Mouse (Mus musculus) neural tube, embryonic 14.5 days (tissue): Measurements from ENCODE around the gene Lsp1. TPM values are rescaled to one million over a fixed set of nuclear protein-coding genes. Genes with fewer than 3 reads are reported as not detected.
A peak's percentile ranks its signal among the peaks of the same experiment; 100 is the strongest.

Source experiments
- ATAC-seq: fragments of 200-750 bp; cut with Nextera tagmentation; 2 replicates; pipeline ENCODE4 v1.8.0; 2017; ENCODE audit warnings: low read depth, mild to moderate bottlenecking, moderate TSS enrichment, moderate library complexity
- H3K27ac ChIP-seq: fragments of 300-500 bp; sonication (generic); 2 replicates; pipeline ENCODE4 v1.5.1; 2014; ENCODE audit warnings: low read depth, mild to moderate bottlenecking, control low read depth, low read length, moderate library complexity, mixed read lengths
- H3K27me3 ChIP-seq: fragments of 300-500 bp; sonication (generic); 2 replicates; pipeline ENCODE4 v1.6.1; 2014; ENCODE audit warnings: low read length; ENCODE audit not compliant: control insufficient read depth, insufficient read depth
- H3K36me3 ChIP-seq: fragments of 300-500 bp; sonication (generic); 2 replicates; pipeline ENCODE4 v1.6.1; 2014; ENCODE audit warnings: low read length, mixed read lengths; ENCODE audit not compliant: control insufficient read depth, insufficient read depth
- H3K4me1 ChIP-seq: fragments of 300-500 bp; sonication (generic); 2 replicates; pipeline ENCODE4 v1.6.1; 2014; ENCODE audit warnings: low read length; ENCODE audit not compliant: control insufficient read depth, insufficient read depth
- H3K4me2 ChIP-seq: fragments of 300-500 bp; sonication (generic); 2 replicates; pipeline ENCODE4 v1.6.1; 2014; ENCODE audit warnings: mild to moderate bottlenecking, low read depth, low read length, control low read depth
- H3K4me3 ChIP-seq: fragments of 300-500 bp; sonication (generic); 2 replicates; pipeline ENCODE4 v1.5.1; 2014; ENCODE audit warnings: low read depth, low read length, control low read depth, mixed read lengths
- H3K9ac ChIP-seq: fragments of 300-500 bp; sonication (generic); replicated peaks from 2 replicates; pipeline ENCODE4 v1.6.1; 2014; ENCODE audit warnings: low read depth, mild to moderate bottlenecking, control low read depth, low read length, mixed read lengths
- H3K9me3 ChIP-seq: fragments of 300-500 bp; sonication (generic); 2 replicates; pipeline ENCODE4 v1.6.1; 2016; ENCODE audit warnings: low read length; ENCODE audit not compliant: control insufficient read depth
- WGBS: fragments of 180-500 bp; shearing (Covaris S2); extraction: QIAGEN DNeasy Blood & Tissue Kit; methylation state at CpG from one replicate; pipeline ENCODE4 v1.1.7; 2014; 5-methylcytosine and 5-hydroxymethylcytosine counted together
- polyA plus RNA-seq: library from polyadenylated mRNA; unstranded; fragments of >200 nt; fragmentation: Nextera tagmentation; extraction: Ambion mirVana; gene quantifications from 2 replicates; pipeline ENCODE4 v1.2.1, GENCODE M21; 2014

The Lsp1 gene
- polyA plus RNA-seq, 1 experiment from 2014 or later = 3.9 TPM

DNA sequence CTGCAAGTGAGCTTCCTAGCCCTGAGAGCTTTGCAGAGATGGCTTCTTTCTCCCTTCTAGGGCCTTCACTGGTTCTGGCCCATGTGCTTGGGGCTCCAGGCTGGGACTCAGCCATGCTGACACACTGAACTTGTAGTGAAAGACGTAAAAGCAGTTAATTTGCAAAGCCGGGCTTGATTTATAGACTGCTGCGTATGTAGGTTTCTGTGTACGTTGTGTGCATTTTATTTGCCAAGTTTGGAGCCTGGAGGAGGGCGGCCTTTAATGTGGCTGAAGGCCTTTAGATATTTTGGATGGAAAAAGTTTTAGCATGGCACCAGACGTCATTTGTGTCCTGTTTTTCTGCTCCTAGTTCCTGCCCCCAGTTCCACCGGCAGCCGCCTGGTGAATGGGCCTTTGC is 79.2 kb downstream of the Lsp1 start:
- H3K4me2 ChIP-seq = no peak overlapping the region
- H3K27me3 ChIP-seq = no peaks in the 10 kb centered on the region
- no peak for ATAC-seq
- no peak overlapping the region for H3K9ac ChIP-seq
- no peak overlapping the region for H3K4me3 ChIP-seq
- no peaks in the 10 kb centered on the region for H3K9me3 ChIP-seq
- peaks cover 20% of the 10 kb centered on the region; the same call in 1 of the 2 replicates for H3K4me1 ChIP-seq
- H3K36me3 ChIP-seq = no peaks in the 10 kb centered on the region
- WGBS = 46% methylated on average over 8 of the region's 8 CpGs
- no peak overlapping the region for H3K27ac ChIP-seq

DNA sequence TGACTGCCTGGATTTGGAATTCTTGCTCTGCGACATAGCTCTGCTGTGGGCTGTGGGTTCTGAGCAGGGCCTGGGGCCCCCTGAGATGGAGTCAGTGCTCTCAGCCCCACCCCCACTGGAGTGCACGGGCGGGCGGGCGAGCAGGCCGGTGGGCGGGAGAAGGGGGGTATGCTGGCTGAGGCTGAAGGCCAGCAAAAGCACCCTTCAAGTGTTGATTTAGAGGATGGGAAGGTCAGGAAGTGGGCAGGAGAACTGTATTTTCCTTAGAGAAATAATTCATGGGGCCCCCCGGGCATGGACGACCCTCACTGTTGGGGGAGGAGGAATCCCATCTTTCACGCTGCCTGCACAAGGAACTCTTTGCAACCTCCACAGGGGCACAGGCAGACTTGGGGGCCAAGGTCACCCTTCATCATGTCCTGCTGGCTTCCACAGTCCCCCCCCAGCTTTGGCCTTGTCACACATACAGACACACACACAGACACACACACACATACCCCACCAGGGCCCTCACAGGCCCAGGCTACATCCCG is 82.2 kb downstream of the Lsp1 start:
- ATAC-seq = peak; percentile 62
- Histone ChIP-seq H3K27me3 (no peaks in the 10 kb centered on the region), H3K4me1 (peaks cover 20% of the 10 kb centered on the region; the same call in 1 of the 2 replicates), H3K9me3 (no peaks in the 10 kb centered on the region), H3K4me2 (no peak overlapping the region), H3K4me3 (no peak overlapping the region), H3K36me3 (no peaks in the 10 kb centered on the region), H3K27ac (no peak overlapping the region), H3K9ac (peak overlapping the region; percentile 28; the same call in 1 of the 2 replicates)
- 7% methylated on average over 10 of the region's 11 CpGs for whole genome bisulfite sequencing

Other genes starting within 250 kb of the Lsp1 start
- gene Gm7579, start 248.9 kb upstream of the Lsp1 start, polyA plus RNA-seq = not detected in 2 replicates
- gene Krtap5-5, start 230.8 kb upstream of the Lsp1 start, polyA plus RNA-seq = not detected in 2 replicates
- not detected in 2 replicates for gene Gm40460, start 219.7 kb upstream of the Lsp1 start, polyA plus RNA-seq
- gene Gm2431, start 202.5 kb upstream of the Lsp1 start, polyA plus RNA-seq = not detected in 2 replicates
- not detected in 2 replicates for gene Gm4559, start 186.4 kb upstream of the Lsp1 start, polyA plus RNA-seq
- not detected in 2 replicates for gene Krtap5-1, start 163.7 kb upstream of the Lsp1 start, polyA plus RNA-seq
- gene Krtap5-4, start 157.3 kb upstream of the Lsp1 start, polyA plus RNA-seq = not detected in 2 replicates
- 6.0 and 11.2 TPM in 2 replicates for gene Ifitm10, start 87.1 kb upstream of the Lsp1 start, polyA plus RNA-seq
- 2.9 TPM in 1 of 2 replicates, not detected in the other for gene Gm49369, start 78.1 kb upstream of the Lsp1 start, polyA plus RNA-seq
- 250 and 288 TPM in 2 replicates for gene Ctsd, start 72.8 kb upstream of the Lsp1 start, polyA plus RNA-seq
- gene Syt8, start 26.0 kb upstream of the Lsp1 start, polyA plus RNA-seq = not detected in 2 replicates
- 1.4 and 4.3 TPM in 2 replicates for gene Tnni2, start 19.0 kb upstream of the Lsp1 start, polyA plus RNA-seq
- gene Tnnt3, start 38.0 kb downstream of the Lsp1 start, polyA plus RNA-seq = 2.3 and 4.8 TPM in 2 replicates
- gene Mrpl23, start 71.9 kb downstream of the Lsp1 start, polyA plus RNA-seq = 16.0 and 21.4 TPM in 2 replicates
- gene Igf2, start 206.0 kb downstream of the Lsp1 start, polyA plus RNA-seq = 24.6 and 171 TPM in 2 replicates
- not detected in 2 replicates for gene Gm49394, start 209.1 kb downstream of the Lsp1 start, polyA plus RNA-seq